Mouse (Mus musculus): Measurements from ENCODE around the gene Edc4. TPM values are rescaled to one million over a fixed set of nuclear protein-coding genes. Genes with fewer than 3 reads are reported as not detected.

The Edc4 gene
- polyA plus RNA-seq, 1 experiment: 37.7 TPM

- WGBS: under 1% methylated on average over 30 of the region's 30 CpGs
These were observed 56.3 kb downstream of the Edc4 start for GRCm38 (mm10) chr8:105936866-105937475.

GRCm38 (mm10) chr8:105937496-105938305, 57.0 kb downstream of the Edc4 start:
- peak; percentile 55 for DNase-seq (ENCODE audit: low read depth, low spot score)
- under 1% methylated on average over 33 of the region's 33 CpGs for WGBS

More at GRCm38 (mm10) chr8:105936866-105937475, 56.3 kb downstream of the Edc4 start:
- peak; percentile 62 for DNase-seq (ENCODE audit: low read depth, low spot score)

GRCm38 (mm10) chr8:105938306-105938669, 57.6 kb downstream of the Edc4 start, which contains the start of gene Psmb10:
Psmb10 (minus strand) TSS chr8:105938444.
- DNase-seq (ENCODE audit: low read depth, low spot score): no peak
- WGBS: 1% methylated on average over 4 of the region's 4 CpGs

- no peak for DNase-seq (ENCODE audit: low read depth, low spot score)
- 91% methylated on average over 11 of the region's 11 CpGs for WGBS
These were observed 61.3 kb downstream of the Edc4 start for GRCm38 (mm10) chr8:105942026-105942425.

- DNase-seq (ENCODE audit: low read depth, low spot score): no peak
- 83% methylated on average over 5 of the region's 5 CpGs for WGBS
These were observed 61.9 kb downstream of the Edc4 start for GRCm38 (mm10) chr8:105942542-105942941.

GRCm38 (mm10) chr8:105943321-105943739, 62.6 kb downstream of the Edc4 start, which contains the start of gene Lcat:
Lcat (minus strand) TSS chr8:105943382.
- 78% methylated on average over 8 of the region's 8 CpGs for WGBS
- DNase-seq (ENCODE audit: low read depth, low spot score): no peak

Other genes with a start within 250 kb of the Edc4 start
- gene Ctcf, start 244.3 kb upstream of the Edc4 start, polyA plus RNA-seq (2012; rRNA removed): 9.2 and 14.7 TPM in 2 replicates
- gene Agrp, start 243.5 kb upstream of the Edc4 start, polyA plus RNA-seq (2012; rRNA removed): 0.21 and 0.32 TPM in 2 replicates
- 4.1 and 4.3 TPM in 2 replicates for gene Carmil2, start 194.6 kb upstream of the Edc4 start, polyA plus RNA-seq (2012; rRNA removed)
- 25.5 and 26.4 TPM in 2 replicates for gene Acd, start 179.8 kb upstream of the Edc4 start, polyA plus RNA-seq (2012; rRNA removed)
- 9.2 and 11.5 TPM in 2 replicates for gene Pard6a, start 179.7 kb upstream of the Edc4 start, polyA plus RNA-seq (2012; rRNA removed)
- not detected in 2 replicates for gene 4933405L10Rik, start 173.2 kb upstream of the Edc4 start, polyA plus RNA-seq (2012; rRNA removed)
- gene Enkd1, start 172.7 kb upstream of the Edc4 start, polyA plus RNA-seq (2012; rRNA removed): 5.8 and 6.6 TPM in 2 replicates
- gene Gfod2, start 122.2 kb upstream of the Edc4 start, polyA plus RNA-seq (2012; rRNA removed): 5.6 and 8.7 TPM in 2 replicates
- 13.9 and 20.0 TPM in 2 replicates for gene Ranbp10, start 53.5 kb upstream of the Edc4 start, polyA plus RNA-seq (2012; rRNA removed)
- not detected in 2 replicates for gene Tsnaxip1, start 53.1 kb upstream of the Edc4 start, polyA plus RNA-seq (2012; rRNA removed)
- gene Cenpt, start 27.6 kb upstream of the Edc4 start, polyA plus RNA-seq (2012; rRNA removed): 20.5 and 20.6 TPM in 2 replicates
- gene Thap11, start 25.7 kb upstream of the Edc4 start, polyA plus RNA-seq (2012; rRNA removed): 30.3 and 34.5 TPM in 2 replicates
- 32.0 and 34.5 TPM in 2 replicates for gene Nutf2, start 20.3 kb upstream of the Edc4 start, polyA plus RNA-seq (2012; rRNA removed)
- 0.84 and 1.2 TPM in 2 replicates for gene Nrn1l, start 12.7 kb downstream of the Edc4 start, polyA plus RNA-seq (2012; rRNA removed)
- 20.2 and 21.8 TPM in 2 replicates for gene Pskh1, start 19.6 kb downstream of the Edc4 start, polyA plus RNA-seq (2012; rRNA removed)
- gene Ctrl, start 53.0 kb downstream of the Edc4 start, polyA plus RNA-seq (2012; rRNA removed): 6.3 and 8.0 TPM in 2 replicates
- 659 and 697 TPM in 2 replicates for gene Psmb10, start 57.6 kb downstream of the Edc4 start, polyA plus RNA-seq (2012; rRNA removed)
- 0.89 and 1.0 TPM in 2 replicates for gene Lcat, start 62.5 kb downstream of the Edc4 start, polyA plus RNA-seq (2012; rRNA removed)
- gene Slc12a4, start 85.2 kb downstream of the Edc4 start, polyA plus RNA-seq (2012; rRNA removed): 9.0 and 12.6 TPM in 2 replicates
- gene Dpep3, start 98.5 kb downstream of the Edc4 start, polyA plus RNA-seq (2012; rRNA removed): 0.10 and 0.14 TPM in 2 replicates
- 7.2 and 9.9 TPM in 2 replicates for gene Dus2, start 110.5 kb downstream of the Edc4 start, polyA plus RNA-seq (2012; rRNA removed)
- gene Dpep2nb, start 125.1 kb downstream of the Edc4 start, polyA plus RNA-seq (2012; rRNA removed): not detected in 2 replicates
- 6.3 and 6.7 TPM in 2 replicates for gene Ddx28, start 131.0 kb downstream of the Edc4 start, polyA plus RNA-seq (2012; rRNA removed)
- gene Nfatc3, start 178.0 kb downstream of the Edc4 start, polyA plus RNA-seq (2012; rRNA removed): 14.8 and 27.1 TPM in 2 replicates

Data from large intestine, adult 2 months (tissue).